Comparison of ENCODE assay signal across 8 mouse cellular contexts in the genomic region with DNA sequence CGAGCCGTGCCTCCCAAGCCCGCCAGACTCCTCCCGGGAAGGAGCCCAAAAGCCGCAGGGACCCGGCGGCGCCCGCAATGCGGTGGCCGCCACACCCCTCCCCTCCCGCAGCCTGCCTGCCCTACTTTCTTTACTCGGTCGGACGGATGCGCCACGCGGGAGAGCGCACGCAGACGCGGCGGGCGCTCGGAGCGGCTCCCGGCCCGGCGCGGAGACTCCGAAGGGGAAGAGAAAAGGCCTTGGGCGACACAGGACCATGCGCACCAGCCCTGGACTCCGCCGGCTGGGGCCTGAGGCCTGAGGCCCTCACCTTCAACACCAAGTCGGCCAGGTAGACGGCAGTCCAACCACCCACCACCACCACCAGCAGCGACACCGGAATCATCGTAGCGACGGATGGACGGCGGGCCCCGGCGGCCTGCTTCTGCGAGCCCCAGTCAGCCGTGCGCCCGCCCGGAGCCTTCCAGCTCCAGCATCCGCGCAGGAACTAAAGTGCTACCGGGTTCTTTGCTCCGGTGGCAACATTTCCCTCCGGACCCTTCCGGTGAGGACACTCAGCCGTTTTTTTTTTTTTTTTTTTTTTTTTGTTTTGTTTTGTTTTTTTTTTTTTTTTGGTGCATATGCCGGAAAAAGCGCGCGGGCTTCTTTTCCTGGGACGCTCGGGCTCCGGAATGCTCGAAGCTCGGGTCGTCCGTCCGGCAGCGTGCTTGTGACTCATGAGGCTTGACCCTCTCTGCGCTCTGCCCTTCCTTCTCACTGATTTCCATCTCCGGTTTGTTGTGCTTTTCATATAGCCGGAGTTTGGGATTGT. TPM values are rescaled to one million over a fixed set of nuclear protein-coding genes. Genes with fewer than 3 reads are reported as not detected.
DNase-seq lines count a peak whose midpoint lies in the region; ATAC-seq and TF ChIP-seq lines count a peak whose summit lies in the region.

A gene (minus strand): TSS at position 530 of the 811 bp plus-strand sequence.

- intact Hi-C loops in left cerebral cortex, adult 2 months (cut with DNase I) = loop anchor here (10.0 kb wide), 1 partner anchor 104 kb away; a partner anchor contains a TSS

- ATAC-seq in hindbrain, embryonic 12.5 days (ENCODE audit: low FRiP score) = peak; percentile 89
- ATAC-seq in megakaryocyte, adult 5-6 weeks (ENCODE audit: poor library complexity, severe bottlenecking) = peak; percentile 92

- peak within 1 kb of the TSS; percentile 91 for H3K27ac ChIP-seq in hindbrain, embryonic 12.5 days
- H3K27ac ChIP-seq in left cerebral cortex, adult 2 months = peak within 1 kb of the TSS; percentile 68

- H3K27me3 ChIP-seq in hindbrain, embryonic 12.5 days = no peaks in the 10 kb centered on the region

- no peak for TF ChIP-seq CTCF in left cerebral cortex, adult 2 months (IDR thresholded peaks at IDR 0.05)

- peak within 1 kb of the TSS; percentile 74 for H3K9ac ChIP-seq in hindbrain, embryonic 12.5 days

- DNase-seq in MEL-GATA-1-ER (ENCODE audit: extremely low read depth, low read depth) = peak; percentile 55
- DNase-seq in cerebellum, adult 8-10 months = peak; percentile 71
- peak; percentile 31 to 56 for DNase-seq in frontal cortex, postnatal 10 days (ENCODE audit: low spot score in 2 of 2)
- peak; percentile 42 to 49 for DNase-seq in left cerebral cortex, adult 2 months (ENCODE audit: extremely low spot score in 1 of 2, low spot score in 2 of 2)
- DNase-seq in right cerebral cortex, adult 18-20 months = peak; percentile 43
- peak; percentile 38 for DNase-seq in urinary bladder, adult 2 months (ENCODE audit: low spot score)

- H3K36me3 ChIP-seq in hindbrain, embryonic 12.5 days = no peaks in the 10 kb centered on the region

- H3K9me3 ChIP-seq in hindbrain, embryonic 12.5 days (replicated peaks) = no peaks in the 10 kb centered on the region

- no peaks in the 10 kb centered on the region for H3K4me1 ChIP-seq in hindbrain, embryonic 12.5 days

- 13% methylated on average over 60 of the region's 74 CpGs for WGBS in hindbrain, embryonic 12.5 days

- H3K4me2 ChIP-seq in hindbrain, embryonic 12.5 days (replicated peaks) = peak within 1 kb of the TSS; percentile 46

- peak within 1 kb of the TSS; percentile 58 for H3K4me3 ChIP-seq in hindbrain, embryonic 12.5 days
- H3K4me3 ChIP-seq in left cerebral cortex, adult 2 months = peak within 1 kb of the TSS; percentile 58

RNA-seq across cellular contexts. Expression of the gene that starts here (rescaled TPM):
- polyA plus RNA-seq in hindbrain, embryonic 12.5 days (2016; fragmentation: Nextera tagmentation; extraction: Ambion mirVana) = 30.1 and 30.3 TPM in 2 replicates
- total RNA-seq in left cerebral cortex, adult 2 months (2021) = 10 to 100 TPM; 25.3 to 31.7 TPM
- 16.2 and 22.1 TPM in 2 replicates for total RNA-seq in megakaryocyte, adult 5-6 weeks (2015)
- total RNA-seq in megakaryocyte, adult 5-6 weeks (2017) = 7.0 and 9.4 TPM in 2 replicates
- 14.5 and 15.8 TPM in 2 replicates for polyA plus RNA-seq in urinary bladder, adult 2 months (2012; rRNA removed)

Comparison
In these comparisons a context has a peak if more than half of its experiments do, and no peak if none do; other contexts are left out.
1. Peak in every context shown above with its lines: DNase-seq, ATAC-seq, H3K4me3 ChIP-seq and H3K27ac ChIP-seq.